Mouse (Mus musculus) ES-E14 (cell line): ENCODE measurements at regions not wholly inside any gene's neighbourhood (a gene's known extent, or its start where the extent isn't known, plus 50 kb on each side); places are given as distances from the start of the nearest gene placed in this dataset.

Experiments
- DNase-seq: peaks from one replicate; pipeline ENCODE4 v3.0.0-alpha.2; 2013; ENCODE audit warnings: low read depth, low spot score
- H3K27ac ChIP-seq: 2 replicates; pipeline ENCODE4 v1.5.1; 2012; ENCODE audit warnings: low read depth, mild to moderate bottlenecking, low read length, moderate library complexity, mixed read lengths; ENCODE audit not compliant: poor library complexity, insufficient read depth, severe bottlenecking
- H3K36me3 ChIP-seq: 2 replicates; pipeline ENCODE4 v1.6.1; 2012; ENCODE audit warnings: mild to moderate bottlenecking, low read length, moderate library complexity, mixed read lengths; ENCODE audit not compliant: control insufficient read depth, poor library complexity, insufficient read depth, severe bottlenecking
- H3K4me1 ChIP-seq, 2 experiments: fragments of 150-350 bp in 1 of 2; sonication (generic) in 1 of 2; 2 replicates each; pipeline ENCODE4 v1.6.1; 2012; ENCODE audit warnings: low read length in 2 of 2, mild to moderate bottlenecking in 1 of 2, mixed read lengths in 1 of 2; ENCODE audit not compliant: control insufficient read depth in 2 of 2, insufficient read depth in 2 of 2, poor library complexity in 1 of 2
- H3K4me3 ChIP-seq, 2 experiments: fragments of 150-350 bp in 1 of 2; sonication (generic) in 1 of 2; 2 replicates each; pipeline ENCODE4 v1.5.1; 2012; ENCODE audit warnings: low read length in 2 of 2, low read depth in 1 of 2, mild to moderate bottlenecking in 1 of 2, mixed read lengths in 1 of 2; ENCODE audit not compliant: insufficient read depth in 1 of 2, poor library complexity in 1 of 2, severe bottlenecking in 1 of 2
- H3K9ac ChIP-seq: 2 replicates; pipeline ENCODE4 v1.6.1; 2012; ENCODE audit warnings: low read depth, mild to moderate bottlenecking, low read length, mixed read lengths; ENCODE audit not compliant: poor library complexity, insufficient read depth, severe bottlenecking
- H3K9me3 ChIP-seq: fragments of 150-350 bp; sonication (generic); 2 replicates; pipeline ENCODE4 v1.6.1; 2012; ENCODE audit warnings: low read depth, mild to moderate bottlenecking, low read length; ENCODE audit not compliant: control insufficient read depth, insufficient read depth
- CHD2 ChIP-seq: IDR thresholded peaks from 2 replicates; pipeline ENCODE4 v1.6.1; 2014; ENCODE audit warnings: mild to moderate bottlenecking, low read depth, low read length, inconsistent platforms
- MAFK ChIP-seq: IDR thresholded peaks from 2 replicates; pipeline ENCODE4 v1.6.1; 2014; ENCODE audit warnings: mild to moderate bottlenecking, low read depth, low read length, inconsistent platforms; ENCODE audit not compliant: insufficient read depth
- ZC3H11A ChIP-seq: IDR thresholded peaks from 2 replicates; pipeline ENCODE4 v1.6.1; 2012; ENCODE audit warnings: low read depth, mild to moderate bottlenecking, inconsistent platforms, low read length, borderline replicate concordance
- in situ Hi-C, 2 experiments: fragments of 600-800 bp; cut with MboI; formaldehyde crosslinking; loops; one replicate each; pipeline ENCODE4 v1.15.1; 2025; ENCODE audit warnings: low sequenced_read_pairs in 2 of 2, inconsistent platforms in 1 of 2; ENCODE audit not compliant: unreplicated experiment in 2 of 2

GRCm38 (mm10) chr10:19533846-19534245 lies 57.9 kb upstream of the Ifngr1 start:
- no peak overlapping the region for H3K27ac ChIP-seq
- no peak for DNase-seq
- no peaks in the 10 kb centered on the region for H3K9me3 ChIP-seq
- H3K4me3 ChIP-seq: no peak overlapping the region
- no peaks in the 10 kb centered on the region for H3K4me1 ChIP-seq
- TF ChIP-seq CHD2 (no peak), MAFK (no peak), ZC3H11A (no peak)
- H3K9ac ChIP-seq: no peak overlapping the region
- no peaks in the 10 kb centered on the region for H3K36me3 ChIP-seq
- in situ Hi-C loops: no loop called here
